8 mouse cellular contexts compared by ENCODE assay signal in the genomic region with DNA sequence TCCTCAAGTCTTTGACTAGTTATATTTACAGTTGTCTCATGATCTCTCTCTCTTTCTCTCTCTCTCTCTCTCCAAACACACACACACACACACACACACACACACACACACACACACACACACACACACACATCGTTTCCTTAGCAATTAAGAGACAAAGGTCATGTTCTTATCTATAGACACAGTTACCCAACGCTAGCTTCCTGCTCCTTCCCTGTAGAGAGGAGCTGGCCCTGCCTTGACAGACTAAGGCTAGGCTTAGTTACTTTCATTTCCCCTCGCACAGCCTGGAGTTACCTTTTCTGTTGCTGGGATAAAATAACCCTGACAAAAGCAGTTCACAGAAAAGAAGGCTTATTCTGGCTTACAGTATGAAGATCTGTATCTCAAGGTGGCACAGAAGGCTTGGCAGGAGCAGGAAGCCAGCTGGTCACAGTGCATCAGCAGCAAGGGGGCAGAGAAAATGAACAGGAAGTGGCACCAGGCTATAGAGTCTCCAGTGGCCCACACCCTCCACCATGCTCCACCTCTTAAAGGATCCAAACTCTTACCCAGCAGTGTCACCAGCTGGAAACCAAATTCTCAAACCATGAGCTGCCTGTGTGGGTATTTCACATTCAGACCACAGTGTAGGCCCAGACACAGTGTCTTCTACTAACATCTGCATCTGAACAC. TPM values are rescaled to one million over a fixed set of nuclear protein-coding genes. Genes with fewer than 3 reads are reported as not detected.
DNase-seq lines count a peak whose midpoint lies in the region; ATAC-seq lines count a peak whose summit lies in the region.
"Not testable (repeated sequence)": the region's sequence is repeated elsewhere in the genome, so short reads cannot be mapped to it uniquely, and the experiment has no call there.

A gene (minus strand): TSS at position 434 of the 675 bp plus-strand sequence.

- peak within 1 kb of the TSS; percentile 57 for H3K4me3 ChIP-seq in erythroblast, embryonic 14.5 days (replicated peaks)

- peak; percentile 90 for ATAC-seq in megakaryocyte progenitor cell, adult 5-6 weeks (replicated peaks; ENCODE audit: poor library complexity)

- DNase-seq in 416B (ENCODE audit: low read depth) (peak; percentile 93), NIH3T3 (ENCODE audit: low read depth) (peak; percentile 18)
- DNase-seq in induced T-regulatory cell, adult 2 months (ENCODE audit: low read depth), result peak; percentile 54
- peak; percentile 8 for DNase-seq in layer of hippocampus, adult 9-11 months
- DNase-seq in lung, adult 18-20 months, result peak; percentile 14 to 15
- peak; percentile 32 for DNase-seq in splenic B cell, adult 2 months (ENCODE audit: low read depth, low spot score)

- H3K27me3 ChIP-seq in erythroblast, embryonic 14.5 days (ENCODE audit: control insufficient read depth); splenic B cell, adult 2 months (ENCODE audit: control insufficient read depth, insufficient read depth, low read length, poor library complexity, severe bottlenecking): not testable (repeated sequence)

- not testable (repeated sequence) for H3K36me3 ChIP-seq in erythroblast, embryonic 14.5 days (ENCODE audit: control insufficient read depth); splenic B cell, adult 2 months (ENCODE audit: control insufficient read depth, insufficient read depth, low read length, poor library complexity, severe bottlenecking)

- not testable (repeated sequence) for H3K9me3 ChIP-seq in erythroblast, embryonic 14.5 days (ENCODE audit: control insufficient read depth, low read length)

- H3K4me1 ChIP-seq in erythroblast, embryonic 14.5 days (ENCODE audit: control insufficient read depth), result not testable (repeated sequence)

RNA-seq across cellular contexts. Expression of the gene that starts here (rescaled TPM):
- 0.01 TPM in 1 of 2 replicates, not detected in the other for polyA plus RNA-seq in erythroblast, embryonic 14.5 days (2012)
- 26.1 and 27.7 TPM in 2 replicates for total RNA-seq in megakaryocyte progenitor cell, adult 5-6 weeks (2015)
- total RNA-seq in megakaryocyte progenitor cell, adult 5-6 weeks (2017), result 33.6 and 41.1 TPM in 2 replicates

Comparison
In these comparisons a context has a peak if more than half of its experiments do, and no peak if none do; other contexts are left out.
1. Peak in every context shown above with its lines: DNase-seq, ATAC-seq and H3K4me3 ChIP-seq.
2. DNase-seq: peak in every context shown above with its lines; median percentile 93 in 416B; 54 in induced T-regulatory cell, adult 2 months; 32 in splenic B cell, adult 2 months; 18 in NIH3T3; 14 in lung, adult 18-20 months; 8 in layer of hippocampus, adult 9-11 months.